Mouse (Mus musculus) urinary bladder, adult 2 months (tissue): ENCODE results near the gene Crebrf. TPM values are rescaled to one million over a fixed set of nuclear protein-coding genes. Genes with fewer than 3 reads are reported as not detected.

Experiments used
- DNase-seq: peaks from one replicate; pipeline ENCODE4 v3.0.0; 2022; ENCODE audit warnings: low spot score
- polyA plus RNA-seq: library from polyadenylated mRNA; depleted of rRNA; stranded (reverse); fragments of >200 nt; gene quantifications from 2 replicates; pipeline ENCODE4 v1.2.3, GENCODE M21; 2012

Crebrf gene
- polyA plus RNA-seq, 1 experiment = 14.9 TPM

DNA sequence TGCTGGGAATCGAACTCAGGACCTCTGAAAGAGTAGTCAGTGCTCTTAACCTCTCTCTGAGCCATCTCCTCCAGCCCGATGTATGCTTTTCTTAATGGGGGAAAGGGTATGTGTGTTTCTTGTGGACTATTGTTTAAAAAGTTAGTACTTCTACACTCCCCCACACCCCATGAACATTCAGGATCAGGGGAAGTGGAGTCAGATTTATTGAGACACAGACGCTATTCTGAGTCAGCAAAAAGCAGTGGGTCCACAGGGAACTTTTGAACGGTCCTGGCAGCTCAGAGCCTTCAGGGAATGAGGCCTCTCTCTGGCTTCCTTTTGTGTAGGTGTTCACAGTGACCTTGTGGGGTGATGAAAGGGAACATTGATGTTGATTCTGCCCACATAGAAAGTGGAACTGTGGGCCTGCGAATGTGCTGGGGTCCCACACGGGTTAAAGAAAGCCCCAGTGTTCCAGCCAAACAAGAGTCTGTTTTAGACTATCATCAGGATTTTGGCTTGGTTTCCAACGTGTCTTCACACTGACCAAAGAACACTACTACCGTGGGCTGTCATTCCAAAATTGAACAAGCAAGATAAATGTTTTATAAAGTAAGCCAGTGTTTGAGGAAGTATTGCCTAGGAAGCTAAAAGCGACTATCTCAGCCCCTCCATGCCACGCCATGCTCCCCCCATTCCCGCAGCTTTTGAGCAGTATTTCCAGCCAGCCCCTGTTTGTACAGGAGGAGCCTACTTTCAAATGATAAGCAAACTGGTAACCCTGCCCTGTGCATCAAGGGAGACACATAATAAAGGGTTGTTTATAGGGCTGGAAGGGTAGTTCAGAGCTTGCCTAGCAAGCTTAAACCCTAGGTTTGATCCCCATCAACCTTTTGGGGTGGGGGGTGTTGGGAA is 9.7 kb upstream of the Crebrf start:
- no peak for DNase-seq

- DNase-seq = no peak
These were observed 8.4 kb upstream of the Crebrf start for GRCm38 (mm10) chr17:26707066-26707465.

DNA sequence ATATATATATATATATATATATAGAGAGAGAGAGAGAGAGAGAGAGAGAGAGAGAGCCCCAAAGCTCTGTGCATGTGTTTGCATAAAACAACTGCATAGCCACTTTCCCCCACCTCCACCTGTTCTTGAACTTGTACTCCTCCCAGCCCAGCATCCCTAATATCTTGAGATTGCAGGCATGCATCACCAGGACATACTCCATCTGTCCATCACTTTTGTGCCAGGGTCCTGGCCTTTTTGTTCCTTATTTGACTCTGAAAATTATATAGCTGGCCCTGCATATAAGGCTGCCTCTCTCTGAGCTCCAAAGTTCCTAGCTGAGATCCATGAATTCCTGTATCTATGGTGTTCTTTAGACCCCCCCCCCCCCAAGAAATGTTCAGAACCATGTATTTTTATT is 7.0 kb upstream of the Crebrf start:
- DNase-seq = no peak

DNA sequence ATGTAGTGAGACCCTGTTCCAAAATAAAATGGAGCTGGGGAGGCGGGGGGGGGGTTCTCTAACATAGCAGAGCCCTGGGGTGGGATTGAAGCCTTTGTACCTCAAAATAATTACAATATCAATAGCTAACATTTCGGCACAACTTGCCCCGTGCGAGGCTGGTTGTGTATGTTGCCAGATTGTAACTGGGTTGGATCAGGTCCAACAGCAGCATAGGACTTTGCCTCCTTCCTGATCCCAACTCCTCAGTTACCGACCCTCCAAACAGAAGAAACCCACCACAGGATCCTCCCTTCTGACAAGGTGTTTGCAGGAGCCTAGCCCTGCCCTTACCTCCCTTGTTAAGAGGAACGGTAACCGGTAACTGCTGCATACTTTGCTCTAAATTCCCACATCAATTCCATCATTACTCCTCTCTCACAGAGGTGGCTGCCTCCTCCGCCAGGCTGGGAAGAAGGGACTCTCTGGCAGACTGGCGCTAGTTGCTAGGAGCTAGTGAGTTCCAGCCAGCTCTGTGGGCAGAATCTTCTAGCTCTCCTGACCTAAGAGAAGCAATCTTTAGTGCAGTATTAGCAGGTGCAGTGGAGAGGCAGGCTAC is 6.4 kb upstream of the Crebrf start:
- no peak for DNase-seq

DNA sequence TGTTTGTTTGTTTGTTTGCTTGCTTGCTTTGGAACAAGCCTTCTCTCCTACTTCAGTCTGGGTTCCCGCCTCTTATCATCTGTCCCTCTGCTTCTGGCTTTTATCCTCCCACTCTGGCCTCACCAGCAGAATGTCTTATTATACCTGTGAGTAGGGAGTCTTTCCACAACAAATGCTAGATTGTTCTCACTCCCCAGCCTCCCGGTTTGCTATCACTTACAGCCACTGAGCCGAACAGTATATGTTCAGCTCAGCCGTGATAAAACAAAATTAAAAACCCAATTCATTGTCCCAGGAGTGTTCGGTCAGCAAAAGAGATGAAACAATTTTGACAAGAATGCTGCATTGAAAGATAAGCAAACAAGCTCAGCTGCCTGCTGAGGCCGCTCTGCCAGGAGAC is 5.4 kb upstream of the Crebrf start:
- no peak for DNase-seq

- DNase-seq = peak; percentile 89
These were observed 667 bp downstream of the Crebrf start for GRCm38 (mm10) chr17:26715916-26716717.

GRCm38 (mm10) chr17:26717868-26718267 is 2.4 kb downstream of the Crebrf start:
- no peak for DNase-seq

GRCm38 (mm10) chr17:26719405-26719804 is 4.0 kb downstream of the Crebrf start:
- DNase-seq = no peak

- no peak for DNase-seq
These were observed 6.4 kb downstream of the Crebrf start for GRCm38 (mm10) chr17:26721802-26722201.

GRCm38 (mm10) chr17:26724790-26725189 is 9.3 kb downstream of the Crebrf start:
- DNase-seq = no peak

DNA sequence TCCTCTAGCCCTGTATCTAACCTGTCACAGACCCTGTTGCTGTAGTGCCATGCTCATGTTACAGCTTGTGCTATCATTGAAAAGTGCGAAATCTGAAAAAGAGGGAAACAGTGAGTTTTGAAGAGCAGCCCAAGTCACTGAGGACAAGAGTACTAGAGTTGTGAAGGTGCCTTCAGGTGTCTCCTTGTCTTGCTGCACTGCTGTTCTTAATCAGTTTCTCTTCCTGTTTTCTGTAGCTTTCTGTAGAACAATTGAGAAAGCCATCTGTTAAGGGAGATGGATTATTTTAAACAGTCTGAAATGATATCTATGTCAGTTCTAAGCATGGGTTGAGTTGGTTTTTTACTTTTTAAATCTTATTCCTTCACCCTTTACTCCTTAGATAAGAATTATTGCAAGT is 11.2 kb downstream of the Crebrf start:
- DNase-seq = no peak

DNA sequence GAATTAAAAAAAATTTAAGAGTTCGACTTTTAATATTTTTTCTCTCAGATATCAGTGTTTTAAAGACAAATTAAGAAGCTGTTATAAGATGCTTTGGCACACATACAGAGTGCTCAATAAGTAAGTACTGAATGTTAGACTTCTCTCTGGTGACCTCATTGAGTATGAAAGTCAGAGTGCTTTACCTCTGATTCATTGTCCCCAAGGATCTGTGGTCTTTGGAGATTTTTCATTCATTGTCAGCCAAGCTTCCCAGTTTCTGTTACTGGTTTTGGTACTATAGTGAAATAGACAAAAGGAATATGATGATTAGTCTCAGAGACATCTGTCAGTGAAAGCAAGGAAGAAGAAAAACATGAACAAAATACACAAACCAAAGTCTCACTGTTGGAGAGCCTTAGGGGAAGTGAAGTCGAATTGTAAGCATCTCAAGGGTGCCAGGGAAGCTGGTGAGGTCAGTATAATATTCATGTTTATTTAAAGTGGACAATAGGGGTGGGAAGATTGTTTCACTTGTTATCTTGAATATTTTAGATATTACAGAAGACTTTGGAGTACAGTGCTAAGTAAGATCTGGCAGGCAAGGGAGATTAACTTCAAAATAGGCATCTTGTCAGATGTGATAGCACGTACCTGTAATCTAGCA is 11.8 kb downstream of the Crebrf start:
- no peak for DNase-seq

DNA sequence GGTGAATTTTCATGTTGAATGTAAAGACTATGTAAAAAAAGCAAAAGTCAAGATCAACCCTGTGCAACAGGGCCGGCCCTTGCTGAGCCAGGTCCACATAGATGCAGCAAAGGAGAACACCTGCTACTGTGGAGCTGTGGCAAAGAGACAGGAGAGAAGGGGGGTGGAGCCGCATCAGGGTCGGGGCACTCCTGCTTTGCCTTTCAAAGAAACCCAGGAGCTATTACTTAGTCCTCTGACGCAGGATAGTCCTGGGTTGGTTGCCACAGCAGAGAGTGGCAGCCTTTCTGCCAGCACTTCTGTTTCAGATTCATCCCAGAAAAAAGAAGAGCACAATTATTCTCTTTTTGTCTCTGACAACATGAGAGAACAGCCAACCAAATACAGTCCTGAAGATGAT is 27.1 kb downstream of the Crebrf start:
- DNase-seq = no peak

GRCm38 (mm10) chr17:26743294-26743693 is 27.8 kb downstream of the Crebrf start:
- DNase-seq = no peak

DNA sequence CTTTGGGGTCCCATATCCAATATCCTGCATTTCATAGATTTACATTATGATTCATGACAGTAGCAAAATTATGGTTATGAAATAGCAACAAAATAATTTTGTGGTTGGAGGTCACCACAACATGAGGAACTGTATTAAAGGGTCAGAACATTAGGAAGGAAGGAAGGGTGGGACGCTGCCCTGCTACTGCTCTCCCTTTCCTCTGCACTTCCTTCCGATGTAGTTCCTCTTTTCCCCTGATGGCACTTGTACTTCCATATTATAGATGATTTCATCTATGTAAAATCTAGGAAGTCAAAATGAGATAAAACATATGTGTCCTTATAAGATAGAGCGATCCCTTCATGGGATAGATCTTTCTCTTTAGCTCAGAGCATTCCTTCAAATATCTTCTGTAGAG is 34.5 kb downstream of the Crebrf start:
- DNase-seq = no peak

- no peak for DNase-seq
These were observed 36.8 kb downstream of the Crebrf start for GRCm38 (mm10) chr17:26752297-26752696.

DNA sequence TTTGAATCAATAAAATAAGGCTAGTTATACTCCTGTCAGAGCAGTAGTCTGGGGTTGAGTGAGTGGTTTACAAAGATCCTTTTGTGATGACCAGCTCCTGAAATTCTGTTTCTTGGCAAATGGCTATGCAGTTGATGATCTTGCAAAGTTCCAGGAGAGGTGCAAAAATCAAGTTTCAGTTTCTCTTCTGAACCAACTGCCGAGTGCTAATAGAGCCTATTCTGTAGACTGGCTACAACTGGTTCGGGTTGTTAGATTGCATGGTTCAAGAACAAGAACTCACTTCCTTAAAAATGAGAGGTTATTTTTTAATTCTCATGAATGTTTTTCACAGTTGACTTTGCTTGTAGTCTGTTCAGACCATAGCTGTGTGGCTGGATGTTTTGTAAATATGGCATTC is 38.0 kb downstream of the Crebrf start:
- no peak for DNase-seq

DNA sequence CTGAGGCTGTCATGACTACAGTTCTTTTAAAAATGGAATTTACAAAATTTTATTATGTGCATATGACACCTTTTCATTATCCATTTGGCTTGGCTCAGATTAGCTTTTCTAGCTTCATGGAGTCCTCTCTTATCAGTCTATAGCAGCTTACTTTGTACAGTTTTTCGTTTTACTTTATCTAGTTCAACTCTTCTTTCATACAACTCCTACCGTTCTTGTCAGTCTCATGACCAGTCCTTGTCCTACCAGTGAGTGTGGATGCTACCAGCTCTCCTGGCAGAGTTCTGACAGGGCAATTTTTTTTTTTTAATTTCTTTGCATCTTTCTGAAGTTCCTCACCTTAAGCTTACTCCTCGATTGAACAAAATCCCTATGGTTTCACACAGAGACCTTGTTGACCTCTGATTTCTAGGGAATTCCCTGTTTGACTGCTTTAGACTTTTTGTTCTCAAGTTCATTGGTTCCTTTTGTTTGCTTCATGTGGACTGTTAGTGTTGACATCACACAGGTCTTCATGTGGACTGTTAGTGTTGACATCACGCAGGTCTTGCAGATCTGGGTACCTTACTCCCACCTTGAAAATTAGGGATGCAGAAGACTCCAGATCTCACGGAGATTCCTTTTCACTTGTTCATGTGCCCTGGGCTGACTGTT is 51.8 kb downstream of the Crebrf start:
- no peak for DNase-seq

- no peak for DNase-seq
These were observed 52.3 kb downstream of the Crebrf start for GRCm38 (mm10) chr17:26767754-26768124.

DNA sequence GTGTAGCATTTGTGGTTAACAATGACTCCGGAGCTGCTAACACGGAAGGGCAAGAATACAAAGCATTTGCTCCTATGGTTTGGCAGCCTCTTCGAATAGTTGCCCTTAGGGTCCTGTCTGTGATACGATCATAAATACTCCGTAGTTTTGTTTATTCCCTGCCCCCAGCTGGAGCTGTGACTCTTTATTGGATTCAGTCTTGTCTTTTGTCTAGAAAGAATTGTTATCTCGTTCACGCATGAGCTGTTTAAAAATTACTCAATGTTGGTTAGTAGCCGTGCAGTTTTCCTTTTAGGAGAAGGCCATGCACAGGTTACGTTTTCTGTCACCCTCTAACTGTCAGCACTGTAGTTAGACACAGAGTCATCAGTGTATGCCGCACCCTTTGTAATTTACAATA is 60.8 kb downstream of the Crebrf start:
- no peak for DNase-seq

GRCm38 (mm10) chr17:26778001-26778400 is 62.6 kb downstream of the Crebrf start:
- no peak for DNase-seq
